Mouse (Mus musculus): ENCODE data around the gene Slc2a9. TPM values are rescaled to one million over a fixed set of nuclear protein-coding genes. Genes with fewer than 3 reads are reported as not detected.

Slc2a9 gene
- polyA plus RNA-seq, 1 experiment from 2014 or later = 1.8 TPM

DNA sequence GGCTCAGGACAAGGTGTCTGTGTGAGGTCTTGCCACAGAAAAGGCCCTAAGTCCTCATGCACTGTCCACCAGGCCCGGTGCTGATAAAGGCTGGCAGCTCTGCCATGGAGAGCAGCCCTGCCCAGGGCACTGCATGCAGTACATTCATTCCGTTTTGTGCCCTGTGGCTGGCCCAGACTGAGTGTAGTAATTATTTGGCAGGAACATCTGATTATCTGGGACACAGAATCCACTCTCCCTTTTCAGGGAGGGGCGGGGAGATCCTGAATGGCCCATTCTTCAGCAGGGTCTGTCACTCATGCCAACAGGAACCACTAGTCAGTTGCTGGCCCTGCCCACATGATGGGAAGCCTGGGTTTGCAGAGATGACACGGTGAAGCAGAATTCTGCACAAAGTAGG lies 29.1 kb upstream of the Slc2a9 start:
- no peaks in the 10 kb centered on the region for H3K9me3 ChIP-seq
- no peak overlapping the region for H3K9ac ChIP-seq
- H3K4me3 ChIP-seq (replicated peaks) = no peak overlapping the region
- H3K27ac ChIP-seq = no peak overlapping the region
- WGBS = 85% methylated on average over 4 of the region's 4 CpGs
- H3K4me2 ChIP-seq (replicated peaks) = no peak overlapping the region
- H3K36me3 ChIP-seq = peaks cover 80% of the 10 kb centered on the region
- no peaks in the 10 kb centered on the region for H3K27me3 ChIP-seq (replicated peaks)
- no peak for ATAC-seq
- no peaks in the 10 kb centered on the region for H3K4me1 ChIP-seq (replicated peaks)

GRCm38 (mm10) chr5:38529724-38530428 lies 26.9 kb upstream of the Slc2a9 start:
- Histone ChIP-seq H3K27ac (no peak overlapping the region), H3K4me3 (replicated peaks) (no peak overlapping the region), H3K36me3 (peaks cover 67% of the 10 kb centered on the region), H3K27me3 (replicated peaks) (no peaks in the 10 kb centered on the region), H3K4me2 (replicated peaks) (no peak overlapping the region), H3K9ac (no peak overlapping the region), H3K9me3 (no peaks in the 10 kb centered on the region), H3K4me1 (replicated peaks) (no peaks in the 10 kb centered on the region)
- WGBS = 79% methylated on average over 6 of the region's 6 CpGs
- ATAC-seq = 0 out of 2 replicates have a peak, but pooled peaks have one; percentile 29

- WGBS = 93% methylated on average over 5 of the region's 5 CpGs
These were observed 20.0 kb upstream of the Slc2a9 start for GRCm38 (mm10) chr5:38522977-38523376.

DNA sequence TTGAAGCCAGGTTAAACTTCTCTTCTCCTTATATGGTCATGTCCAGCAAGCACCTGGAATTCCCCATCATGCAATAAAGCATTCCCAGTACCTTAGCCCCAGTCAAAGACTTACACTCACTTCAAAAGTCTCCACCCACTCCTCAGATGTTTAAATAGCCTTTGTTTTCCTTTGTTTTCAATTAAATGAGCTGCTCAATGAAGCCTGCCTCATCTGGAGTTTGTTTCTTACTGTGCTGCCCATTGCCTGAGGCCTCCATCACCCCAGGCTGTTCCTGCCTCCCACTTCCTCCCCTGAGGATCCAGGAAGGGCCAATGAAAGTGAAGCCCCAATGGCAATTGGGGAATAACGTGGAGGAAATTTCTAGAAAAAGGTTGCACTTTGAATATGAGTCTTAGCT lies 17.9 kb upstream of the Slc2a9 start:
- Histone ChIP-seq H3K4me1 (replicated peaks) (no peaks in the 10 kb centered on the region), H3K27me3 (replicated peaks) (no peaks in the 10 kb centered on the region), H3K9ac (no peak overlapping the region), H3K4me3 (replicated peaks) (no peak overlapping the region), H3K9me3 (no peaks in the 10 kb centered on the region), H3K27ac (no peak overlapping the region), H3K4me2 (replicated peaks) (no peak overlapping the region), H3K36me3 (peaks cover 2% of the 10 kb centered on the region; the same call in 1 of the 2 replicates)
- WGBS = 57% methylated on average over 1 of the region's 1 CpGs
- no peak for ATAC-seq

More at GRCm38 (mm10) chr5:38522977-38523376, 20.0 kb upstream of the Slc2a9 start:
- Histone ChIP-seq H3K27me3 (replicated peaks) (no peaks in the 10 kb centered on the region), H3K36me3 (peaks cover 15% of the 10 kb centered on the region), H3K9ac (no peak overlapping the region), H3K4me3 (replicated peaks) (no peak overlapping the region), H3K27ac (no peak overlapping the region), H3K4me2 (replicated peaks) (no peak overlapping the region), H3K4me1 (replicated peaks) (no peaks in the 10 kb centered on the region), H3K9me3 (no peaks in the 10 kb centered on the region)
- ATAC-seq = no peak

GRCm38 (mm10) chr5:38516267-38516666 lies 13.3 kb upstream of the Slc2a9 start:
- Histone ChIP-seq H3K9me3 (no peaks in the 10 kb centered on the region), H3K4me1 (replicated peaks) (no peaks in the 10 kb centered on the region), H3K4me3 (replicated peaks) (no peak overlapping the region), H3K27me3 (replicated peaks) (no peaks in the 10 kb centered on the region), H3K27ac (no peak overlapping the region), H3K36me3 (no peaks in the 10 kb centered on the region), H3K9ac (no peak overlapping the region), H3K4me2 (replicated peaks) (no peak overlapping the region)
- 50% methylated on average over 6 of the region's 6 CpGs for WGBS
- no peak for ATAC-seq

GRCm38 (mm10) chr5:38512991-38513390 lies 10.0 kb upstream of the Slc2a9 start:
- Histone ChIP-seq H3K36me3 (no peaks in the 10 kb centered on the region), H3K9me3 (no peaks in the 10 kb centered on the region), H3K4me1 (replicated peaks) (no peaks in the 10 kb centered on the region), H3K27ac (no peak overlapping the region), H3K9ac (no peak overlapping the region), H3K27me3 (replicated peaks) (no peaks in the 10 kb centered on the region), H3K4me3 (replicated peaks) (no peak overlapping the region), H3K4me2 (replicated peaks) (no peak overlapping the region)
- no peak for ATAC-seq
- WGBS = 13% methylated on average over 2 of the region's 2 CpGs

DNA sequence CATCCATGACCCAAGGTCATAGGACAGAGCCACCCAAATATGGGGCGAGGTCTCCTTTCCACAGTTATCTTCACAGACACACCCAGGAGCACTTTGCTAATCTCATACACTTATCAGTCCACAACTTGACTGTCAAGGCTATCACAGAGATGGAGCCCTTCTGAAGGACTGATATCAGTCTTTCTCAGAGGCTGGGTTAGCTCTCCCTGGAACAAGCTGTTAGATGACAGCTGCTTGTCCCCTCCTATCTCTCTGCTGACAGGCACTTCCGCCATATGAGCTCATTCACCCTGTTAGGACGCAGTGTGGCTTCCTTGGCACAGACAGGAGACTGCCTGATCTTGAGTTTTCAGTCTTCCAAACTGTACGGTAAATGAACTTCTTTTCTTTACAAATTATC lies 6.6 kb upstream of the Slc2a9 start:
- Histone ChIP-seq H3K4me1 (replicated peaks) (no peaks in the 10 kb centered on the region), H3K36me3 (no peaks in the 10 kb centered on the region), H3K4me2 (replicated peaks) (no peak overlapping the region), H3K27ac (no peak overlapping the region), H3K27me3 (replicated peaks) (no peaks in the 10 kb centered on the region), H3K9me3 (no peaks in the 10 kb centered on the region), H3K9ac (no peak overlapping the region), H3K4me3 (replicated peaks) (no peak overlapping the region)
- peak; percentile 66; the same call in 1 of the 2 replicates for ATAC-seq
- 76% methylated on average over 4 of the region's 4 CpGs for WGBS

GRCm38 (mm10) chr5:38505435-38505765 lies 2.5 kb upstream of the Slc2a9 start:
- WGBS = 63% methylated on average over 3 of the region's 3 CpGs
- H3K9ac ChIP-seq = no peak overlapping the region
- H3K9me3 ChIP-seq = no peaks in the 10 kb centered on the region
- no peak overlapping the region for H3K4me2 ChIP-seq (replicated peaks)
- H3K4me1 ChIP-seq (replicated peaks) = no peaks in the 10 kb centered on the region
- H3K27ac ChIP-seq = no peak overlapping the region
- H3K27me3 ChIP-seq (replicated peaks) = no peaks in the 10 kb centered on the region
- ATAC-seq = no peak
- H3K36me3 ChIP-seq = no peaks in the 10 kb centered on the region
- H3K4me3 ChIP-seq (replicated peaks) = no peak overlapping the region

DNA sequence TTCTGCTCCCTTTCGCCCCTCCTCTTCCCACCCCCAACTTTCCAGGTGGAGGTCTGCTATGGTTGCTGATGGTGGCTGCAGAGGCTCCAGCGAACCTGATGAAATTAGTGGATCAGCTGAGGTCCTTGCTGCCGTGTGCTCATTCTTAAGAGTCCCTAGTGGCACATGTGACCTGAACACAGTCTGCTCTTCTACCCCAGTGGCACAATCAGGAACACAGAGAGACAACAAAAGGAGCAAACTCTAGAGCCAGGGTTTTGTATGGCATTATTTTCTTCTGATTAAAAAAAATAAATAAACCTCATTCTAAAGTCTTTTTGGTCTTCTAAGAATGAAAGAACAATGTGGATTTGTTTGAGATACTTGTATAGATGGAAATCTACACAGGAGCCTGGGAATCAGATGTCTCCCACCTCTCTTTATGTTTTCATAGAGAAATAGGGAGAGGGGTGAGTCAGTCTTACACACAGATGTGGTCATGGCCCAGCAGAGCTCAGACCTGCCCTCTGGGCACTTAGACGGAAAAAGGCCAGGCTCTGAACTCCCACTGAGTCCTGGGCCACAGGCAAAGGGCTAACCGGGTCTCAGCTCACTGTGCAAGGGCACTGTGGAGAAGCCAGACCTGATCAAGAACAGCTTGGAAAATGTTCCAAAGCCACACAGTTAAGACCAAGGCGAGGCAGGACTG lies 1.9 kb upstream of the Slc2a9 start:
- 69% methylated on average over 6 of the region's 6 CpGs for WGBS
- Histone ChIP-seq H3K27ac (no peak overlapping the region), H3K9ac (no peak overlapping the region)

DNA sequence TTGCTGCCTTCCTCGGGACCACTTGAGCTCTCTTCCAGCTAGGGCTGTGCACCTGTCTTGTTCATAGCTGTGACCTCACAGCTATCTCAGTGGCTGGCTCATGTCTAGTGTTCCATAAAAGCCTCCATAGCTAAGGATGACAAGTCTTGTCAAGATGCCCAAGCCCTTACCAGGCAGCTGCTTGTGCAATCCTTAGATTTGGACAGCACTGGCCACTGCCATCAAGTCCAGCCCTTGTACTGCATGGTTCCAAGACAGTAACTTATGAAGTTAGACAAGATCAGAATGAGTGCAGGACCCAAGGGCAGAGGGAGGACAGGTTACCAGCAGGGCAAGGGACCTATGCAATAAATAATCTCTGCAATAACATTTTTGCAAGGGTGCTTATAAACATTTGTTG lies 1.2 kb upstream of the Slc2a9 start:
- no peaks in the 10 kb centered on the region for H3K27me3 ChIP-seq (replicated peaks)
- H3K4me3 ChIP-seq (replicated peaks) = no peak overlapping the region
- no peaks in the 10 kb centered on the region for H3K9me3 ChIP-seq
- H3K4me2 ChIP-seq (replicated peaks) = no peak overlapping the region
- H3K36me3 ChIP-seq = no peaks in the 10 kb centered on the region
- H3K4me1 ChIP-seq (replicated peaks) = no peaks in the 10 kb centered on the region
- ATAC-seq = no peak
- 90% methylated on average over 1 of the region's 1 CpGs for WGBS
- H3K9ac ChIP-seq = no peak overlapping the region
- no peak overlapping the region for H3K27ac ChIP-seq

More for the DNA sequence above, 1.9 kb upstream of the Slc2a9 start:
- no peaks in the 10 kb centered on the region for H3K27me3 ChIP-seq (replicated peaks)
- H3K4me2 ChIP-seq (replicated peaks) = no peak overlapping the region
- no peak overlapping the region for H3K4me3 ChIP-seq (replicated peaks)
- H3K9me3 ChIP-seq = no peaks in the 10 kb centered on the region
- H3K4me1 ChIP-seq (replicated peaks) = no peaks in the 10 kb centered on the region
- no peaks in the 10 kb centered on the region for H3K36me3 ChIP-seq
- no peak for ATAC-seq

DNA sequence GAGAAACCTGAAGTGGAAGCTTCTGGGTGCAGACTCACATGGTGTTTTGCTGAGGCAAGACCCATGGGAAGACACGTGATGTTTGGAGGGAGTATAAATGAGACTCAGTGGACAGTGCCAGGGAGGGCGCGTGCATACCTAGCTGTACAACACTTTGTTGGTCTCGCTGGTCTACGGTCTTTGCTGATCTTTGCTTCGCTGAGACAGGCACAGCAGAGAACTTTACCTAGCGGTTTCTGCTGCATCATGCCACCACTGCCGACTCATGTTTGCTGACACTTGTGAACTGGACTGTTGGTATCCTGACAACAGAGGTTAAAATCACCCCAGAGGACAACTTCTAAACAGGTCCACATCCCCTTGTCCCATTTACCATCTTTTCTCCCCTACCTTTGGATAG lies 2.9 kb downstream of the Slc2a9 start:
- no peaks in the 10 kb centered on the region for H3K36me3 ChIP-seq
- 85% methylated on average over 8 of the region's 8 CpGs for WGBS
- H3K9me3 ChIP-seq = no peaks in the 10 kb centered on the region
- no peak overlapping the region for H3K4me2 ChIP-seq (replicated peaks)
- no peaks in the 10 kb centered on the region for H3K27me3 ChIP-seq (replicated peaks)
- H3K27ac ChIP-seq = no peak overlapping the region
- no peak overlapping the region for H3K9ac ChIP-seq
- H3K4me3 ChIP-seq (replicated peaks) = no peak overlapping the region
- no peak; the same call in 1 of the 2 replicates for ATAC-seq
- no peaks in the 10 kb centered on the region for H3K4me1 ChIP-seq (replicated peaks)

DNA sequence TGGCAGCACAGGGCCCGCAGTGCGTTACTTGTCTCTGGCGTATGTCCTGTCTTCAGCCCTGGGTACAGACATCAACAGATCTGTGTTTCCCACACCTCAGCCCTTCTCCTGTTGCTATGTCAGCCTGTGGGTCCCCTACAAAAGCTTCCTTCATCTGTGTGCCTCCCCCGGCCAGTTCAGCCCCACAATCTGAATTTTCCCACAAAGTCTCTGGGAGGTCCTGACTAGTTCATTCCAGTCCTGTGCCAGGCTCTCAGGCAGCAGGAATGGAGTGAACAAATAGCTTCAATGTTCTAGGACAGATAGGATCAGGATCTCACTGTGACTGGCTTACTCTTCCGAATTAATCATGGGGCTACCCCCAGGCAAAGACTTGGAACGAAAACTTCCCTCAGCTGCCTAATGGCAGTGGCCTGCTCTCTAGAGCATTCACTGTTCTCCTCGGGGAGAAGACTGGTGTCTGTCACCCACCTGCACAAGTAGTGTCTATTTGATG lies 3.6 kb downstream of the Slc2a9 start:
- no peak overlapping the region for H3K27ac ChIP-seq
- H3K9me3 ChIP-seq = no peaks in the 10 kb centered on the region
- H3K4me2 ChIP-seq (replicated peaks) = no peak overlapping the region
- H3K9ac ChIP-seq = no peak overlapping the region
- H3K27me3 ChIP-seq (replicated peaks) = no peaks in the 10 kb centered on the region
- no peaks in the 10 kb centered on the region for H3K36me3 ChIP-seq
- H3K4me3 ChIP-seq (replicated peaks) = no peak overlapping the region
- ATAC-seq = no peak
- WGBS = 71% methylated on average over 7 of the region's 7 CpGs
- H3K4me1 ChIP-seq (replicated peaks) = no peaks in the 10 kb centered on the region

- no peaks in the 10 kb centered on the region for H3K9me3 ChIP-seq
- H3K27ac ChIP-seq = no peak overlapping the region
- 63% methylated on average over 5 of the region's 5 CpGs for WGBS
- no peaks in the 10 kb centered on the region for H3K4me1 ChIP-seq (replicated peaks)
- no peak overlapping the region for H3K9ac ChIP-seq
- ATAC-seq = peak; percentile 24; the same call in 1 of the 2 replicates
- no peak overlapping the region for H3K4me2 ChIP-seq (replicated peaks)
- H3K27me3 ChIP-seq (replicated peaks) = no peaks in the 10 kb centered on the region
- no peaks in the 10 kb centered on the region for H3K36me3 ChIP-seq
- no peak overlapping the region for H3K4me3 ChIP-seq (replicated peaks)
These were observed 4.5 kb downstream of the Slc2a9 start for GRCm38 (mm10) chr5:38498479-38498878.
